Mouse (Mus musculus): ENCODE data around the gene Ophn1.

Gene Ophn1

GRCm38 (mm10) chrX:98890406-98891116, at the start of gene Ophn1:
TSS of gene Ophn1 (minus strand) at chrX:98891025.
- no peak for DNase-seq (ENCODE audit: extremely low read depth, low read depth)

- DNase-seq (ENCODE audit: extremely low read depth, low read depth) = peak; percentile 79
Observed at GRCm38 (mm10) chrX:98937555-98938294, 46.9 kb upstream of the Ophn1 start.

GRCm38 (mm10) chrX:98936707-98937554, 46.1 kb upstream of the Ophn1 start:
- peak; percentile 73 for DNase-seq (ENCODE audit: extremely low read depth, low read depth)

- no peak for DNase-seq (ENCODE audit: extremely low read depth, low read depth)
Observed at GRCm38 (mm10) chrX:98936101-98936500, 45.3 kb upstream of the Ophn1 start, which contains the start of gene Yipf6. TSS of gene Yipf6 (plus strand) at chrX:98936316.

- peak; percentile 50 for DNase-seq (ENCODE audit: extremely low read depth, low read depth)
Observed at GRCm38 (mm10) chrX:98919423-98919822, 28.6 kb upstream of the Ophn1 start.

- DNase-seq (ENCODE audit: extremely low read depth, low read depth) = no peak
Observed at GRCm38 (mm10) chrX:98908910-98909309, 18.1 kb upstream of the Ophn1 start.

GRCm38 (mm10) chrX:98904226-98904625, 13.4 kb upstream of the Ophn1 start:
- DNase-seq (ENCODE audit: extremely low read depth, low read depth) = no peak

GRCm38 (mm10) chrX:98898307-98898706, 7.5 kb upstream of the Ophn1 start:
- no peak for DNase-seq (ENCODE audit: extremely low read depth, low read depth)

GRCm38 (mm10) chrX:98890072-98890405, 786 bp downstream of the Ophn1 start:
- no peak for DNase-seq (ENCODE audit: extremely low read depth, low read depth)

GRCm38 (mm10) chrX:98881983-98882382, 8.8 kb downstream of the Ophn1 start:
- no peak for DNase-seq (ENCODE audit: extremely low read depth, low read depth)

- peak; percentile 80 for DNase-seq (ENCODE audit: extremely low read depth, low read depth)
Observed at GRCm38 (mm10) chrX:98881085-98881484, 9.7 kb downstream of the Ophn1 start.

GRCm38 (mm10) chrX:98880314-98880713, 10.5 kb downstream of the Ophn1 start:
- no peak for DNase-seq (ENCODE audit: extremely low read depth, low read depth)

GRCm38 (mm10) chrX:98875144-98875543, 15.7 kb downstream of the Ophn1 start:
- no peak for DNase-seq (ENCODE audit: extremely low read depth, low read depth)

- no peak for DNase-seq (ENCODE audit: extremely low read depth, low read depth)
Observed at GRCm38 (mm10) chrX:98874086-98874485, 16.7 kb downstream of the Ophn1 start.

- DNase-seq (ENCODE audit: extremely low read depth, low read depth) = no peak
Observed at GRCm38 (mm10) chrX:98872064-98872463, 18.8 kb downstream of the Ophn1 start.

- no peak for DNase-seq (ENCODE audit: extremely low read depth, low read depth)
Observed at GRCm38 (mm10) chrX:98870541-98870940, 20.3 kb downstream of the Ophn1 start.

- no peak for DNase-seq (ENCODE audit: extremely low read depth, low read depth)
Observed at GRCm38 (mm10) chrX:98869735-98870134, 21.1 kb downstream of the Ophn1 start.

- no peak for DNase-seq (ENCODE audit: extremely low read depth, low read depth)
Observed at GRCm38 (mm10) chrX:98869165-98869564, 21.7 kb downstream of the Ophn1 start.

- no peak for DNase-seq (ENCODE audit: extremely low read depth, low read depth)
Observed at GRCm38 (mm10) chrX:98860167-98860566, 30.7 kb downstream of the Ophn1 start.

GRCm38 (mm10) chrX:98856046-98856445, 34.8 kb downstream of the Ophn1 start:
- DNase-seq (ENCODE audit: extremely low read depth, low read depth) = no peak

- no peak for DNase-seq (ENCODE audit: extremely low read depth, low read depth)
Observed at GRCm38 (mm10) chrX:98850869-98851268, 40.0 kb downstream of the Ophn1 start.

GRCm38 (mm10) chrX:98841606-98842005, 49.2 kb downstream of the Ophn1 start:
- no peak for DNase-seq (ENCODE audit: extremely low read depth, low read depth)
